Mouse (Mus musculus): ENCODE measurements around the gene Ovol3.
"Not testable (repeated sequence)": the region's sequence is repeated elsewhere in the genome, so short reads cannot be mapped to it uniquely, and the experiment has no call there.

Ovol3 gene

DNA sequence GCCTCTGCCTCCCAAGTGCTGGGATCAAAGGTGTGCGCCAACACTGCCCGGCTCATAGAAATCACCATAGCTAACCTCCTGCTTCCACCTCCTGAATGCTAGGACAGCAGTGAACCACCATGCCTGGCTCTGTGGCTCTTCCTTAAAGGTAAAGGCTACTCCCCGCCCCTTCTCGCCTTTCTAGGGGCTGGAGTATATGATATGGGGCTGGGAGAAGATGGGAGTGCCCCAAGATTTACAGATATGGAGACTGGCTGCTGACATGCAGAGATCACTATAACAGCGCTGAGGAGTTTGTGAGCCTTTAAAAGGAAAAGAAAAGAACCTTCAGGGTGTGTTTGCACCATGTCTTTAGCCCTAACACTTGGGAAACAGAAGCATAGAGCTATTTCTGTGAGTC, 13.3 kb downstream of the Ovol3 start:
- DNase-seq = no peak

DNA sequence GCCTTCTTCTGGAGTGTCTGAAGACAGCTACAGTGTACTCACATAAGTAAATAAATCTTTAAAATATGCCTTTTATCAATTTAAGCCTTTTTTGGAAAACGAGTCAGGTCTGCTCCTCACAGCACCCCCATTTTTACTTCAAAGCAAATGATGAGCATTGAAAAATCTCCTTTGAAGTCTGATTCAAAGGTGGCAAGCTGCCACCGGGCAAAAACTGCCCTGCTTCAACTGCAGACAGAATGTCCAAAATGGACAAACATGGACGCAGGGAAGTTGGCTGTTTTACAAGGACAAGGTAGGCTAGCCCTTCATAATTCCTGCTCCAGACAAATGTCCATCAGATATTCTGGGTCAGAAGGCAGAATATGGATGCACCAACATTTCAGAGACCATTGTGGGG, 14.1 kb downstream of the Ovol3 start:
- no peak for DNase-seq

DNA sequence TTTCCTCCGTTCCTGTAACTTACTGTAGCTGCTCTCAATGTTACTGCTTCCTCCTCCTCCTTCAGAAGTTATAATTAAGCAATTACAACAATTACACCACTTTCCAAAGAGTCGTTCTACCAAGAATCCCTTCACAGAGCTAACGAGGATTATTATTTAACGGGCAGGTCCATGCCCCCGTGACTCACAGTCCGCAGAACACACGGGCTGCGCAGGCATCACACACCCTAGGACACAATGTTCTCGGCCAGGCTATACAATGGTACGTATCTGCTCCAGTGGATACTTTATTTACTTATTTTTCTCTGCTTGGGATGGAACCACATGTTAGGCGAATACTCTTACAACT, 15.5 kb downstream of the Ovol3 start:
- no peak for DNase-seq

DNA sequence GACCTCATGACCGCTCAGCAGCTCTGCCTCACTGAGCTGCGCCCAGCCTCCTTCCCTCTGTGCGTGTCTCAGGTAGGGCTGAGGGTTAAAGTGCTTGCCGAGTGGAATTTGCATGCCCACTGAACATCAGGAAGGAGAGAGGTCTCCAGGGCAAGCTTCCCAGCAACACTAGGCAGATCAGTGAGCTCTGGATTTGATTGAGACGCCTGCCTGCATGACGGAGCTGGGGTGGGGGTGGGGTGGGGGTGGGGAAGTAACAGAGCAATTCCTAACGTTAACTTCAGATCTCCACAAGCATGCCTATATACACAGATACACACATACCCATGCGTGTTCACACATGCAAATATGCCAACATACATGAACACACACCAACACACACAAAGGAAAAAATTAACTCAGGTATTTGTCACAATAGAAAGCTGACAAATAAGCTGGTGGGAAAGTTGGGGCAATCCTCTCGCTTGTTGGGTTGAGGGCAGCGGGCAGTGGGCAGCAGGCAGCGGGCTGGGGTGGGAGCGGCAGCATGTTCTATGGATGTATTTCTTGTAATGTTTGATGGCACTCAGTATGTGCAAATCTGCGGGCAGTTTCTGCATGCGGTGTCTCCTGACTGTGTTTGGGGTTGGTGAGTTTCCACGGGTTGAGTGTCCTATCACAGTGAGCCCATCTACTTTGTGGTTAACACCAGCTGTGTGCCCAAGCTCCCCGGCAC, 16.1 kb downstream of the Ovol3 start:
- DNase-seq = no peak

DNA sequence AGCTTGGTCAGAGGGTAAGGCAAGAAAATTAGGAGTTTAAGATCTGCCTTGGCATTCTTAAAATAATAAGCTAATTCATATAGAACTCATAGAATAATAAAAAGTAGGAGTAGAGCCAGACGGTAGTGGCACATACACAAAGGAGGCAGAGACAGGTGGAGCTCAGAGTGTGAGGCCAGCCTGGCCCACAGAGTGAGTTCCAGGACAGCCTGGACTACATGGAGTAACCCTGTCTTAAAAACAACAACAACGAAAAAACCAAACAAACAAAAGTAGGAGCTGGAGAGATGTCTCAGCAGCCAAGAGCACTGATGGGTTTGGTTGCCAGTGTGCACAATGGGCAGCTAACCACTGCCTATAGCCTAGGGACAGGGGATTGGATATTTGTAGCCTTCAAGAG, 18.2 kb downstream of the Ovol3 start:
- no peak for DNase-seq

DNA sequence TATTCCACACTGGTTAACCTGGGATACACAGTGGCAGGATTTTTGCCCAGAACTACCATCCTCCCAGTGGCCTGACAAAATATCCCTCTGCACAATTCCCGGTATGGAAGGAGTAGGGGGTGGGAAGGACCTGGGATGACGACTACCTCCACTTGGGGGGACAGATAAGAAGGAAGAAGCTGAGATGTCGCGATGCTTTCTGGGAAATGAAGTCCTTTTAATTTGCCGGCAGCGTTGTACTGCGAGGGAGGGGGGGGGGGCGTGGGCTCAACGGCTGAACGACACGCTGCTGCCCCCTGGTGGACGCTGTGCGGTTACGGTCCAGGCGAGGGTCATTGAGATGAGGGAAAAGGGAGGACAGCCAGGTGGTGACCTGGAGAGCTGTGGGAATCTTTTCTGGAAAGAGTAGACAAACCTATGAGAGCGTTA, 18.8 kb downstream of the Ovol3 start:
- DNase-seq = peak; percentile 64

DNA sequence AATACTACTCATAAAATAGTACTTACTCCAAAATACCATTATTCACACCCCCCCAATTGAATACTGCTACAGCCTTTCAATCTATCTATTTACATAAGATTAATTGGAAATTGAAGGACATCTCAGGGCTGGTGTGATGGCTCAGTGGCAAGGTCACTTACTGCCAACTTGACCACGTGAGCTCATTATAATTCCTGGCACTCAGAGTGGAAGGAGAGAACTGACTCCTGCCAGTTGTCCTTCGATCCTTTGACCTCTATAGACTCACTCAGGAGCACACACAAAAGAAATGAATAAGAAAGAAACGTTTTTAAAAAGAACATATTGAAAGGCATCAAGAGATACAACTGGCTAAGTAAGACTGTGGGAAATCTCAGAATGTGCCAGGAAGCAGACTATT, 19.6 kb downstream of the Ovol3 start:
- no peak for DNase-seq

DNA sequence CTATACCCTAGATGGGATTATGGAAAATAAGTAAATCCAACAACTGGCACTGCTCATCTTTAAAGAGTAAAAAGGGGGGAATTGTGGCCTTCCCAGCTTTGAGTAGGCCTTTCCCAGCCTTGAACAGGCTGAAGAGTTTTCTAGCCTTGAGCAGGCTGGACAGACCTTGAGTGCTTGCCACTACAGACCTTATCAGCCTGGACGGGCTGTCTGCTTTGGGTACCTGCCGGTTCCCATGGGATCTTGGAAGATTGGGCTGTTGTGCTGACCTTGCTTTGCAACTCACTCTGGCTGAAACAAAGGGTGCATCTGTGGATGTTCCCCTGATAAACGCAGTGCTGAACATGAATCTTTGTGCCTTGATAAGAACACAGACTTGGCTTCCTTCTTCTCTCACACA, 21.6 kb downstream of the Ovol3 start:
- no peak for DNase-seq

DNA sequence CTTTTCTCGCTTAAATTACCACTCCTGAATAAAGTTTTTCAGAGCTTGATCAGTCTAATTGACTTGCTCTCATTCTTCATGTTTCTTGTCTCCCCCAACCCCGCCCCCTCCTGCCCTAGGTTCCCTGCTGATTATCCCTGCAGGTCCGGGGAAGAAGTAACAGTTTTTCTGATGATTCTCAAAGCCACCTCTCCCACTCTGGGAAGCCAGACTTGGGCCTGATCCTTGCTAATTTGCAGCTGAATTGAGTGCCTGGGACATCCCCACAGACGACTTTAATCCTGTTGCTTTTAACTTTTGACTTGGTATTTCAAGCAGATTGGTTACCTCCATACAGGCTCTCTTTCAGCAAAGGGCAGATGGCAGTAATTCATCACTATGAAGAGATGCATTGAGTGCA, 24.5 kb downstream of the Ovol3 start:
- DNase-seq = no peak

DNA sequence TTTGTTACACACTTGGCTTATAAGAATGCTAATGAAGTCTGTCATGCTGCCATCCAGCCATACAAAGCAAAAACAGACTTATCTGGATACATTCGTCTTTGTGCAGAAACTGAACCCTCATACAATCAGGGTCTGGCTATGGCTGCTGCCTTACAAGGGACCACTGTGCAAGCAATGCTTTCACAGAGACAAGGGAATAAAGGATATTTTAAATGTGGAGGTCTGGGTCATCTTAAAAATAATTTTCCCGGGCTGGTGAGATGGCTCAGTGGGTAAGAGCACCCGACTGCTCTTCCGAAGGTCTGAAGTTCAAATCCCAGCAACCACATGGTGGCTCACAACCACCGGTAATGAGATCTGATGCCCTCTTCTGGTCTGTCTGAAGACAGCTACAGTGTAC, 29.2 kb downstream of the Ovol3 start:
- not testable (repeated sequence) for DNase-seq

DNA sequence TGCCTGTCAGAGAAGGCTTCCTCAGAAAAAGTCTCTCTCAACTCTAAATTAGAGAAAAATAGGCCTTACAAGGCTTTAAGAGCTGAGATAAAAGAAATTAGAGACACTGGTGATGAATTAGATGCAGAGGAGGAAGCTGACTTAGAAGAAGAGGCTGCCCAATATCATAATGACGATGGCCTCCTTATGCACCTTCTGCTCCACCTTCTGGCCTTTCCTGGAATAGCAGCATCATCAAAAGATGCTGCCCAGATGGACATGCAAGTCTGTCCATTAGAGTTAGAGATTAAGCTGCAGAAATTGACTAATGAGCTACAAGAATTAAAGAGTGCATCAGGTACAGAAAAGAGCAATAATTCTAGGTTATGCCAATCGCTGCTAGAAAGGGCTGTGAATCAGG, 30.1 kb downstream of the Ovol3 start:
- no peak for DNase-seq

DNA sequence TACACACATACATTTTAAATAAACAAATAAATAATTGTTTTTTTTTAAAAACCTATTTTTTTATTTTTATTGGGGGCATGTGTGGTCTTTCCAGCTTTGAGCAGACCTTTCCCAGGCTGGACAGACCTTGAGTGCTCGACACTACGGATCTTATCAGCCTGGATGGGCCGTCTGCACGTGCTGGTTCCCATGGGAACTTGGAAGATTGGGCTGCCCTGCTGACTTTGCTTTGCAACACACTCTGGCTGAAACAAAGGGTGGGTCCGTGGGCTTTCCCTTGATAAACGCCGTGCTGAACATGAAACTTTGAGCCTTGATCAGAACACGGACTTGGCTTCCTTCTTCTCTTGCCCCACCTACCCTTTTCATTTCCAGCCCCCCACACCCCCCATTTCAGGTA, 31.1 kb downstream of the Ovol3 start:
- DNase-seq = no peak

DNA sequence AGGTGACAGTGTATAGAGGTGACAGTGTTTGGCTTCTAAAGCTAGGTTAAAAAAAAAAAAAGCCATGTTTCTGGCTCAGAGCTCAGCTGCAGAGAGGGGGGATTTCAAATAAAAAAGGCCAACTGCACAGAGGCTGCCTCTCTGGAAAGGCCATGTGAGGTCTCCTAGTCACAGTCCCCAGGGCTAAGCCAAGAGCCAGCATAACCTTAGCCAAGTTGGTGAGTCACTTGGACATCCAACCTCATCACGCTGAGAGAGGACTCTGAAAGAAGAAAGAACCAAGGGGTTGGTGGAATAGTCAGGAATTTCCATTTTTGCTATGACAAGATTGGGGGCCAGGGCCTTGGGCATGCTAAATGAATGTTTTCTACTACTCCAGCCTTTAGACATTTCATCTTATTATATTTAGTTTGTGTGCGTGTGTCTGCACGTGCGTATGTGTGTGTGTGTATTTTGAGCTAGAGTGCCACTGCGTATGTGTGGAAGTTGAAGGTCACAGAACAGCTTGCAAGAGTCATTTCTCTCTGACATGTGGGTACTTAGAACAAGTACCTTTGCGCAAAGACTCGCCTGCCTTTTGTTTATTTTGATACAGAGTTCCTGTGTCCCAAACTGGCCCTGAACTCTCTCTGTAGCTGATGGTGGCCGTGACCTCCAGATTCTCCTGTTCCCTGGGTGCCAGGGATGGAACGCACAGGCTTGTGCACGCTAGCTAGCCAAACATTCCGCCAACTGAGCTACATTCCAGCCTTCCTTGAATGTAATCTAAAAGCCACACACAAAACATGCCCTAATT, 32.4 kb downstream of the Ovol3 start:
- DNase-seq = no peak

DNA sequence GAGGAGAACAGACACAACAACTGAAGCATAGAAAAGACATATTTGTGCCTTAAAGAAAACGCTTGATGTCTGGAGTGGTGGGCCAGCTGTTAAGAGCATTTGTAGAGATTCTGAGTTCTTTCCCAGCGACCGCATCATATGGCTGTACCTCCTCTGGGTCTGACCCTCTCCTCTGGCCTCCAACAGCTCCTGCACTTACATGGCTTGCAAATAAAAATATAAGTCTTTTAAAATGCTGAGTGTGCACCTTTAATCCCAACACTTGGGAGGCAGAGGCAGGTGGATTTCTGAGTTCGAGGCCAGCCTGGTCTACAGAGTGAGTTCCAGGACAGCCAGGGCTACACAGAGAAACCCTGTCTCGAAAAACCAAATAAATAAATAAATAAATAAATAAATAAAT, 34.9 kb downstream of the Ovol3 start:
- not testable (repeated sequence) for DNase-seq

DNA sequence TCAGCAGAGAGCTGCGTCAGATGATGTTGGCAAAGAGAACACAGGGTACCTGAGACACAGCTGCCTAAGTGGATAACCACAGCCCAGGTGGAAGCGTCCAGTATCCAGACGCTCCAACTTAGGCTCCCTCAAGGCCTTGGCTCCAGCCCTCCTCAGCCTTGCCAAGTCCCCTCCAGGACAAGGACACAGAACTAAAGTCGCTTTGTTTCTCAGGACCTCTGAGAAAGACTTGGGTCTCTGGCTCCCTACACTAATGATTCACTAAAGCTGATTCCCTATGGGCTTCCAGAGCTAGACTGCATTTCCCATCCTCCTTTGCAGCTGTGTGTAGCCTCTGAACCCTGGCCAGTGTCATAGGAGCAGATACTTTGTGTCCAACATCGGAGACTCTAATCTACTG, 35.3 kb downstream of the Ovol3 start:
- DNase-seq = no peak

DNA sequence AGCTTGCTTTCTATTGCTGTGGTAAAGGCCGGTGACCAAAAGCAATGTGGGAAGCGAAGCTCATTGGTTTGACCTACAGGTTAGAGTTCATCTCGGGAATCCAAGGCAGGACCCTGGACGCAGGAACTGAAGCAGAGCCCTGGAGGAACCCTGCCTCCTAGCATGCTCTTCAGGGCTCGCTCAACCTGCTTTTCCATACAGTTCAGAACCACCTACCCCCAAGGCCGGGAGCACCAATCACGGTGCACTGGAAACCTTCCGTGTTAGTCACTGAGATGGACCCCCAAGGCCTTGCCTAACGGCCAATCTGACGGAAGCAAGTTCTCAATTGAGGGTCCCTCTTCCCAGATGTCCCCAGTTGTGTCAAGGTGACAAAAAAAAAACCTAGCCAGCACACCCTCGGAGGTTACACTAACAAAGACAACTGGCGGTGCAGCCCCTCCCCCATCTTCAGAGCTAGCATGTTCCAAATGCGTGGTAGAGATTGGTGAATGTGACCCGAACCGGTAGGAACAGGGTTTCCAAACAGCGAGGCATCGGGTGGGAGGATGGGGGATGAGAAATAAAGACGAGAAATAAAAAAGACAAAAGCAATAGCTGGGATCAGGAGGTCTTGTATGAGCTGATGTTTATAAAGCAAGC, 35.9 kb downstream of the Ovol3 start:
- DNase-seq = no peak

DNA sequence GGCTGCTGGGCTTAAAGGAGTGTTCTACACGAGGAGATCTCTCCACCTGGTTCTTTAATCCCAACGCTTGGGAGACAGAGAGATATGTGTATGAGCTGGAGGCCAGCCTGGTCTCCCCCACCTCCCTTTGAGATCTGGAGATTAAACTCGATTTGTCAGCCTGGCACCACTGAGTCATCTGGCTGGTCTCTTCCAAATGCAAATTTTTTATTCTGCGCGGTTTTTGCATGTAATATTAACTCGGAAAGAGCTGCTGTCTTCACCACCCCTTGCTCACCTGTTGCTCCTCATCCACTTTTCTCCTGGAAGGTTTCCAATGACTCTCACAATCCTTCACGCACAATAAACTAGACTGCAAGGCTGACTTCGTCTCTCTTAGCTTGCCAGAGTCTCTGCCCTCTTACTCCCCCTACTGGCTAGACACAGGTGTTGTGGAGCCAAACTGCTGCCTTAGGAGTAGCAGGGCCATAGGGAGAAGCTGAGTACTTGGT, 37.0 kb downstream of the Ovol3 start, which contains the start of gene Capns1:
Gene Capns1 (minus strand): TSS at position 331 of the 491 bp plus-strand sequence.
- DNase-seq = no peak

DNA sequence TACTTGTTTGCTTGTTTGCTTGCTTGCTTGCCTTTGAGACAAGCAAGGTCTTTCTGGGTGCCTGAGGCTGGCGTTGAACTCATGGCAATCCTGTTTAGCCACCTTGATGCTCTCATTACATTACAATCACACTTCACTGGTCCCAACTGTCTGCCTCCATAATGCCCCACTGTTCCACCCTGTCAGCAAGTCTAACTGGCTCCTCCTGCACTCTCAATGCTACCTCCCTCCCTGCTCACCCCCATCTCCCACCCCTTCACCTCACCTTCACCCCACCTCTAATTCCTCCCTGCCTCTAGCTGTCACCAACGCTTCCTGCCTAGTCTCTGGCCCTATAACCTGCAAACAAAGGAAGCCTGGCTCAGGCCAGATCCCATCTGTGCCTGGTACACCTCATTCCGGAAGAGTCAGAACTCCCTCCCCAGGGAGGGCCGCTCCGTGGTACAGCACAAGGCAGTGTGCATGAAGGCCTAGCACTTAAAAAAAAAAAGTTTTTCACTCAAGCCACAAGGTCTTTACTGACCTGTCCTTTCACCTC, 37.9 kb downstream of the Ovol3 start:
- no peak for DNase-seq

DNA sequence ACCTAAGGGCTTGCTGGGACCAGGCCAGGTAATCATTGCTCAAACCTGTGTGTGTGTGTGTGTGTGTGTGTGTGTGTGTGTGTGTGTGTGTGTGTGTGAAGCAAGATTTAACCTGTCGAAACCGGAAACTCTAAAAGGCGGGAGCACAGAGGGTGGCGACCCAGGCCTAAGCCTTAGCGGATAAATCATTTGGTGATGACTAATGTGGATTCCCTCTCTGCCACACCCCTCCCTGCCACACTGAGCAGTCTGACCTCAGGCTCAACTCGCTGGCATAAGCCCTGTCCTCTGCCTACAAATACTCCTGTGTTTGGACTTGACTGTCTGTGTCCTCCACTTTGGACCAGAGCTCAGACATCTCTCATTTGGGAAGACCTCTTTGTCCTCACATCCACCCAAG, 39.4 kb downstream of the Ovol3 start:
- no peak for DNase-seq

DNA sequence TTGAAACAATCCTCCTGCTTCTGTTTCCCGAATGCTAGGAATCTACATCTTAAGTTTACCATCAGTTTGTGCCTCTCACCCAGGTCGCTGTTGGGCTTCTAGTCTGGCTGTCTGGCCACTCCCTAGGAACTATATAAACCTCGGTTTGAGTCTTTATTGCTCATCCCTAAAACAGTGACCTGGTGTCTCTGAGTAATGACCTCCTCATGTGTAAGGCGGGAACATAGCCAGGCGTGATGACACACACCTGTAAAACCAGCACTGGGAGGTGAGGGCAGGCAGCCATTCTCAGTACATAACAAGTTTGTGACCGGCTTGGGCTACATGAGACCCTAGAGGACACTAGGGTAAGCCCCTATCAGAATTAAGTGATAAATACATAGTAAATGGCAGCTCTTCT, 40.1 kb downstream of the Ovol3 start:
- no peak for DNase-seq

DNA sequence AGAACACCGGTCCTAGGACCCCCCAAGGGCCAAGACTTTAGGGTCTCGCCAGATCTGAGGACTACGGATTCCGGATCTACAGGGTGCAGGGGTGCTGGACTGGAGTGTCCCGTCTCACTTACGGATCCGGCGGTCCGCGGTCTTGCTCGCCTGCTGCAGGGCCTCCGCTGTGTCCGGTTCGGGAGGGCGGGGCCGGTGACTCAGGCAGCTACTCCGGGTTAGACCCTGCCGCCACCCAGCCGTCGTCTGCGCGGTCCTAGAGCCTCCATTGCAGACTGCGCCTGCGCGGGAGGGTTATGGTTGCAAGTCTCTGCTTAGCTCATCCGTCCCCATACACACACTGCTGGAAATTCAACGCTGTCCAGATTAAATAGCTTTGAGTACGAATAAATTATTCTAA, 40.6 kb downstream of the Ovol3 start:
- peak; percentile 95 for DNase-seq

DNA sequence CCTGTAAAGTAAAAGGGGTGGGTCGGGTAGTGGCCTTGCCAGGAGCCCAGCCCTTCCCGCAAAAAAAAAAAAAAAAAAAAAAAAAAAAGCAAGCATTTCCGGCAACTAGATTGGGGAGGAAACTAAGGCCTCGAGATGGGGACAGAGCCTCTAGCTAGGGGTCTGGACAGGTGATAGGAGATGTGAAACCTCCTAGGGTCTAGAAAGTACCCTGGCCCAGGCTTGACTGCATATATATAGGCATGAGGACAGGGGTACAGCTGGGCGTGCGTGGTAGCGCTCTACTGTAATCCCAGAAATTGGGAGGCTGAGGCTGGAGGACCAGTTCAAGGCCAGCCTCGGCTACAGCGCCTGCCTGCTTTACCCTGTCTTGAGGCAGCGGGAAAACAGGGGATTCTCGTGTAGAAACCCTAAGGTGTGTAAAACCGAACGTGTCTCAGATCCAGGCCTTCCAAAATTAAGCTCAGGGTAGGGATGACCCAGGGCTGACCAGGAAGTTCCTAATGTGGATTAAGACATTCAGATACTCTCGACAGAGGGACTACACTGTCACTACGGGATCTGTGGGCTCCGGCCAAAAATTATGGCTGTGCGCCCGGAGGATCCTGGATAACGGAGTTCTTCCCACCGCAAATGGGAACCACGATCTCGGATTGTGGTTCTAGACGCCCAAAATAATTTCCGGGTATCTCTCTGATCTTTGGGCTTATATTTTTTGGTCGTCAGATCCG, 41.3 kb downstream of the Ovol3 start:
- no peak for DNase-seq

DNA sequence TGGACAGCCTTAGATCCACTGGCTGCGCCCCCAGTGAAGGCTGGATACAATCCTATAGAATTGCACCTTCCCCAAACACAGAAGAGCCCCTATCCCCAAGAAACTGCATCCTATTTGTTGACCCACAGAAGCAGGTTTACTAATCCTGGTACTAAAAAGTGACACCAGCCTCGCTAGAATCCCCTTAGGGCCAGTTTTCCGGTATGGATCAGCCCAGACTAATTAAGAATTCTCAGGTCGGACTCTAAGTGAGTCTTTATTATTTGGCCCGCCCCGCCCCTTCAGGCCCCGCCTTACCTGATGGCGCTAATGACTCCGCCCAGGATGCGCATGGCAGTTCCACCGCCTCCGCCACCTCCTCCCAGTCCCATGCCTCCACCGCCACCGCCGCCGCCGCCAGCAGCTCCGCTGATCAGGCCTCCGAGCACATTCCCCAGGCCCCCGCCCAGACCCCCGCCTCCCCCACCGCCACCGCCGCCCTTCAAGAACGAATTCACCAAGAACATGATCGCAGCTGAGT, 41.9 kb downstream of the Ovol3 start:
- peak; percentile 74 for DNase-seq
